Mouse (Mus musculus) urinary bladder, postnatal 4 days (tissue): ENCODE results near the gene Alg2.
A peak's percentile ranks its signal among the peaks of the same experiment; 100 is the strongest.

Experiments used
- DNase-seq, 2 experiments: peaks; one replicate each; pipeline ENCODE4 v3.0.0; 2021 to 2022; ENCODE audit warnings: low spot score in 2 of 2

Alg2 gene

GRCm38 (mm10) chr4:47473968-47474729 lies at the start of gene Alg2, which contains the start of gene Sec61b:
Gene Alg2, minus strand, starts transcription at chr4:47474333.
Gene Sec61b, plus strand, starts transcription at chr4:47474658.
- DNase-seq = peak; percentile 93 to 95

GRCm38 (mm10) chr4:47521884-47522605 lies 47.9 kb upstream of the Alg2 start:
- no peak for DNase-seq

- no peak for DNase-seq
Measured at GRCm38 (mm10) chr4:47520076-47520475, 45.9 kb upstream of the Alg2 start.

- no peak for DNase-seq
Measured at GRCm38 (mm10) chr4:47518551-47519181, 44.5 kb upstream of the Alg2 start.

- no peak for DNase-seq
Measured at GRCm38 (mm10) chr4:47504841-47505517, 30.8 kb upstream of the Alg2 start.

- no peak for DNase-seq
Measured at GRCm38 (mm10) chr4:47503045-47503444, 28.9 kb upstream of the Alg2 start.

- no peak for DNase-seq
Measured at GRCm38 (mm10) chr4:47502546-47502971, 28.4 kb upstream of the Alg2 start.

GRCm38 (mm10) chr4:47499121-47499545 lies 25.0 kb upstream of the Alg2 start:
- DNase-seq = no peak

- DNase-seq = no peak
Measured at GRCm38 (mm10) chr4:47497811-47498385, 23.8 kb upstream of the Alg2 start.

GRCm38 (mm10) chr4:47494686-47495085 lies 20.6 kb upstream of the Alg2 start:
- DNase-seq = no peak

- DNase-seq = no peak
Measured at GRCm38 (mm10) chr4:47494137-47494536, 20.0 kb upstream of the Alg2 start.

GRCm38 (mm10) chr4:47493456-47493855 lies 19.3 kb upstream of the Alg2 start:
- no peak for DNase-seq

GRCm38 (mm10) chr4:47492311-47493086 lies 18.4 kb upstream of the Alg2 start:
- DNase-seq = no peak

GRCm38 (mm10) chr4:47491243-47491642 lies 17.1 kb upstream of the Alg2 start:
- no peak for DNase-seq

GRCm38 (mm10) chr4:47480576-47480975 lies 6.4 kb upstream of the Alg2 start:
- DNase-seq = no peak

GRCm38 (mm10) chr4:47480095-47480494 lies 6.0 kb upstream of the Alg2 start:
- no peak for DNase-seq

GRCm38 (mm10) chr4:47477539-47477938 lies 3.4 kb upstream of the Alg2 start:
- DNase-seq = no peak

- no peak for DNase-seq
Measured at GRCm38 (mm10) chr4:47474730-47475643, 854 bp upstream of the Alg2 start.

- DNase-seq = no peak
Measured at GRCm38 (mm10) chr4:47473586-47473967, 556 bp downstream of the Alg2 start.

GRCm38 (mm10) chr4:47467196-47467595 lies 6.9 kb downstream of the Alg2 start:
- DNase-seq = no peak
